Mouse (Mus musculus): Measurements from ENCODE around the gene Astn2. TPM values are rescaled to one million over a fixed set of nuclear protein-coding genes. Genes with fewer than 3 reads are reported as not detected.

The Astn2 gene
- total and polyA plus RNA-seq, 2 experiments = 0.77 to 1.2 TPM

GRCm38 (mm10) chr4:66310315-66311020 is 93.9 kb downstream of the Astn2 start:
- DNase-seq (ENCODE audit: extremely low read depth, low read depth, low spot score) = no peak
- WGBS = 87% methylated on average over 7 of the region's 7 CpGs
- Histone ChIP-seq H3K36me3 (ENCODE audit: control insufficient read depth, insufficient read depth, low read length) (no peaks in the 10 kb centered on the region), H3K4me1 (ENCODE audit: control insufficient read depth, insufficient read depth, low read length) (no peaks in the 10 kb centered on the region), H3K27ac (replicated peaks; ENCODE audit: insufficient read depth, low read depth, low read length) (no peak overlapping the region), H3K9ac (ENCODE audit: low read depth, low read length) (no peak overlapping the region), H3K79me2 (ENCODE audit: control insufficient read depth, insufficient read depth, low read length) (no peaks in the 10 kb centered on the region), H3K27me3 (ENCODE audit: control insufficient read depth, insufficient read depth, low read length) (no peaks in the 10 kb centered on the region), H3K4me3 (ENCODE audit: insufficient read depth, low read depth, low read length) (no peak overlapping the region)
- no peak for TF ChIP-seq POLR2A (IDR thresholded peaks at IDR 0.05; ENCODE audit: extremely low read depth, insufficient read depth, low read length)
- no peak for TF ChIP-seq CTCF (IDR thresholded peaks at IDR 0.05; ENCODE audit: low read depth, low read length)

GRCm38 (mm10) chr4:66306377-66306776 is 98.0 kb downstream of the Astn2 start:
- 69% methylated on average over 6 of the region's 6 CpGs for WGBS
- no peaks in the 10 kb centered on the region for H3K79me2 ChIP-seq (ENCODE audit: control insufficient read depth, insufficient read depth, low read length)
- H3K27me3 ChIP-seq (ENCODE audit: control insufficient read depth, insufficient read depth, low read length) = no peaks in the 10 kb centered on the region
- DNase-seq (ENCODE audit: extremely low read depth, low read depth, low spot score) = no peak
- H3K36me3 ChIP-seq (ENCODE audit: control insufficient read depth, insufficient read depth, low read length) = no peaks in the 10 kb centered on the region
- no peaks in the 10 kb centered on the region for H3K4me1 ChIP-seq (ENCODE audit: control insufficient read depth, insufficient read depth, low read length)
- no peak for TF ChIP-seq CTCF (IDR thresholded peaks at IDR 0.05; ENCODE audit: low read depth, low read length)
- no peak for TF ChIP-seq POLR2A (IDR thresholded peaks at IDR 0.05; ENCODE audit: extremely low read depth, insufficient read depth, low read length)
- H3K27ac ChIP-seq (replicated peaks; ENCODE audit: insufficient read depth, low read depth, low read length) = no peak overlapping the region
- no peak overlapping the region for H3K4me3 ChIP-seq (ENCODE audit: insufficient read depth, low read depth, low read length)
- no peak overlapping the region for H3K9ac ChIP-seq (ENCODE audit: low read depth, low read length)

- H3K27ac ChIP-seq (replicated peaks; ENCODE audit: insufficient read depth, low read depth, low read length) = no peak overlapping the region
- TF ChIP-seq POLR2A (IDR thresholded peaks at IDR 0.05; ENCODE audit: extremely low read depth, insufficient read depth, low read length) = no peak
- no peak for TF ChIP-seq CTCF (IDR thresholded peaks at IDR 0.05; ENCODE audit: low read depth, low read length)
- no peak overlapping the region for H3K9ac ChIP-seq (ENCODE audit: low read depth, low read length)
- no peaks in the 10 kb centered on the region for H3K4me1 ChIP-seq (ENCODE audit: control insufficient read depth, insufficient read depth, low read length)
- H3K4me3 ChIP-seq (ENCODE audit: insufficient read depth, low read depth, low read length) = no peak overlapping the region
- 68% methylated on average over 7 of the region's 7 CpGs for WGBS
- H3K36me3 ChIP-seq (ENCODE audit: control insufficient read depth, insufficient read depth, low read length) = no peaks in the 10 kb centered on the region
- no peak for DNase-seq (ENCODE audit: extremely low read depth, low read depth, low spot score)
- no peaks in the 10 kb centered on the region for H3K79me2 ChIP-seq (ENCODE audit: control insufficient read depth, insufficient read depth, low read length)
- no peaks in the 10 kb centered on the region for H3K27me3 ChIP-seq (ENCODE audit: control insufficient read depth, insufficient read depth, low read length)
Measured at GRCm38 (mm10) chr4:66302686-66303310, 101.6 kb downstream of the Astn2 start.

DNA sequence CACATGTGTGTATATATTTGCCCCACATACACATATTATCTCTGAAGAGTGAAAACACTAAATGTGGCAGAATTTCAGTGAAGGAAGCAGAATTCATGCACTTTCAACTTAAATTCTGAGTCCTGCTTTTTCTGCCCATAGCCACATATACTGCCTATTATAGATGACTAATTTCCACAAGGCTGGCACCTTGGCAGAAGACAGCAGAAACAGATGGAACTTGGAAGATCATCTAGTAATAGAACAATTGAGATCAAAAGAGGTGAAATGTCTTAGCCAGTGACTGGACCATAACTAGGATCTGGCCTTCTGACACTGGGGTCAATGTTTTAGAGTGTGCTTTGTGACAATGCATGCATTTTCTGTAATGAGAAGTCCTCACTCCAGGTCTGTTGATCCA is 119.4 kb downstream of the Astn2 start:
- H3K4me1 ChIP-seq (ENCODE audit: control insufficient read depth, insufficient read depth, low read length) = no peaks in the 10 kb centered on the region
- no peaks in the 10 kb centered on the region for H3K27me3 ChIP-seq (ENCODE audit: control insufficient read depth, insufficient read depth, low read length)
- H3K9ac ChIP-seq (ENCODE audit: low read depth, low read length) = no peak overlapping the region
- no peak overlapping the region for H3K27ac ChIP-seq (replicated peaks; ENCODE audit: insufficient read depth, low read depth, low read length)
- no peak overlapping the region for H3K4me3 ChIP-seq (ENCODE audit: insufficient read depth, low read depth, low read length)
- H3K36me3 ChIP-seq (ENCODE audit: control insufficient read depth, insufficient read depth, low read length) = no peaks in the 10 kb centered on the region
- no peak for DNase-seq (ENCODE audit: extremely low read depth, low read depth, low spot score)
- TF ChIP-seq CTCF (IDR thresholded peaks at IDR 0.05; ENCODE audit: low read depth, low read length) (no peak), POLR2A (IDR thresholded peaks at IDR 0.05; ENCODE audit: extremely low read depth, insufficient read depth, low read length) (no peak)
- H3K79me2 ChIP-seq (ENCODE audit: control insufficient read depth, insufficient read depth, low read length) = no peaks in the 10 kb centered on the region

DNA sequence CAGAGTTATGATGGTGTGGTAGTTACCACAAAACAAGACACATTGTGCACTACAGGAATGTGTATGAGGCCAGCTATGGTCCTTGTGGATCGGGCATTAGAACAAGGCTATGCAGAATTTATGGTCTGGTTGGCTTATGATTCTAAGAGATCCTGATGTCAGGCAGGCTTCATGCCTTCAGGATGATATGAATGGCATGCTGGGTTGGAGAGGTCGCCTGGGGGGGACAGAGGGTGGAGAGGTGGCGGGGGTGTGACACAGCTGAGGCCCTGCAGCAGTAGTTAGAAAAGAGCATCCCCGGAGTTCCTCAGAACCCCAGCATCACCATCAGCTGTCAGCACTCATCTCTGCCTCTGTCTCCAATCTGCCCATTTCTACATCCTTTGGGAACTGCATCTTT is 128.3 kb downstream of the Astn2 start:
- no peak for TF ChIP-seq POLR2A (IDR thresholded peaks at IDR 0.05; ENCODE audit: extremely low read depth, insufficient read depth, low read length)
- no peak for TF ChIP-seq CTCF (IDR thresholded peaks at IDR 0.05; ENCODE audit: low read depth, low read length)
- Histone ChIP-seq H3K79me2 (ENCODE audit: control insufficient read depth, insufficient read depth, low read length) (no peaks in the 10 kb centered on the region), H3K9ac (ENCODE audit: low read depth, low read length) (no peak overlapping the region), H3K36me3 (ENCODE audit: control insufficient read depth, insufficient read depth, low read length) (no peaks in the 10 kb centered on the region), H3K27ac (replicated peaks; ENCODE audit: insufficient read depth, low read depth, low read length) (no peak overlapping the region), H3K4me3 (ENCODE audit: insufficient read depth, low read depth, low read length) (no peak overlapping the region), H3K4me1 (ENCODE audit: control insufficient read depth, insufficient read depth, low read length) (no peaks in the 10 kb centered on the region), H3K27me3 (ENCODE audit: control insufficient read depth, insufficient read depth, low read length) (no peaks in the 10 kb centered on the region)
- 66% methylated on average over 4 of the region's 4 CpGs for WGBS
- DNase-seq (ENCODE audit: extremely low read depth, low read depth, low spot score) = no peak

GRCm38 (mm10) chr4:66271550-66272117 is 132.8 kb downstream of the Astn2 start:
- Histone ChIP-seq H3K9ac (ENCODE audit: low read depth, low read length) (no peak overlapping the region), H3K27ac (replicated peaks; ENCODE audit: insufficient read depth, low read depth, low read length) (no peak overlapping the region), H3K4me3 (ENCODE audit: insufficient read depth, low read depth, low read length) (no peak overlapping the region), H3K36me3 (ENCODE audit: control insufficient read depth, insufficient read depth, low read length) (no peaks in the 10 kb centered on the region), H3K27me3 (ENCODE audit: control insufficient read depth, insufficient read depth, low read length) (no peaks in the 10 kb centered on the region), H3K4me1 (ENCODE audit: control insufficient read depth, insufficient read depth, low read length) (no peaks in the 10 kb centered on the region), H3K79me2 (ENCODE audit: control insufficient read depth, insufficient read depth, low read length) (no peaks in the 10 kb centered on the region)
- no peak for TF ChIP-seq CTCF (IDR thresholded peaks at IDR 0.05; ENCODE audit: low read depth, low read length)
- TF ChIP-seq POLR2A (IDR thresholded peaks at IDR 0.05; ENCODE audit: extremely low read depth, insufficient read depth, low read length) = no peak
- no peak for DNase-seq (ENCODE audit: extremely low read depth, low read depth, low spot score)
- 78% methylated on average over 6 of the region's 6 CpGs for WGBS

Measured in liver, adult 2 months (tissue).